Mouse (Mus musculus): ENCODE results near the gene Cypt4. TPM values are rescaled to one million over a fixed set of nuclear protein-coding genes. Genes with fewer than 3 reads are reported as not detected.

Gene Cypt4
- not detected in 2 replicates for polyA plus RNA-seq (2012; rRNA removed; ENCODE audit: low replicate concordance)

DNA sequence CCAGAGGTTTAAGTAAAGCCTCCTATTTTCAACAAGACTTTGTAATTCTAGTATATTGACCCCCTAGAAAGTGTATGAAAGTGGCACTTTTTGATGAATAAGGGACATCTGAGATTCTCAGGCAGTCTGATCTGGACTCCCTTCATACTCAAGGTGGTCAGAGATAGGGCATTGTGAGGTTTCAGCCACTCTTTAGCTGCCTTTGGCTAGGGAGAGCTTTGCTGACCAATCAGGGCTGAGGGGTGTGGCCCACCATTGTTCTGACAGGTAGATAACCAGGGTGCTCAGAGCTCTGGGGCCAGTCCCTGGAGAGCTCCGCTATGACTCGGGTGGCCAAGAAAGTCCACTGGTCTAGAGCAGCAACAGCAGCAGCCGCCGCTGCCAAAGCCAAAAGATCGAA lies at the start of gene Cypt4:
Gene Cypt4 (plus strand): TSS at position 301 of the 400 bp plus-strand sequence.

Other genes starting within 250 kb of the Cypt4 start
- gene Dpy19l1, start 122.1 kb upstream of the Cypt4 start, polyA plus RNA-seq (2012; rRNA removed; ENCODE audit: low replicate concordance) = 14.7 and 23.5 TPM in 2 replicates
- gene Dpy19l2, start 71.1 kb downstream of the Cypt4 start, polyA plus RNA-seq (2012; rRNA removed; ENCODE audit: low replicate concordance) = not detected in 2 replicates
- not detected in 2 replicates for gene Tbx20, start 149.1 kb downstream of the Cypt4 start, polyA plus RNA-seq (2012; rRNA removed; ENCODE audit: low replicate concordance)